Mouse (Mus musculus) fibroblast of lung, adult 2 months (primary cell): ENCODE measurements around the gene Herc3.

Source experiments
- DNase-seq: peaks from one replicate; pipeline ENCODE4 v3.0.0-alpha.2; 2011; ENCODE audit warnings: low read depth

Herc3 gene

DNA sequence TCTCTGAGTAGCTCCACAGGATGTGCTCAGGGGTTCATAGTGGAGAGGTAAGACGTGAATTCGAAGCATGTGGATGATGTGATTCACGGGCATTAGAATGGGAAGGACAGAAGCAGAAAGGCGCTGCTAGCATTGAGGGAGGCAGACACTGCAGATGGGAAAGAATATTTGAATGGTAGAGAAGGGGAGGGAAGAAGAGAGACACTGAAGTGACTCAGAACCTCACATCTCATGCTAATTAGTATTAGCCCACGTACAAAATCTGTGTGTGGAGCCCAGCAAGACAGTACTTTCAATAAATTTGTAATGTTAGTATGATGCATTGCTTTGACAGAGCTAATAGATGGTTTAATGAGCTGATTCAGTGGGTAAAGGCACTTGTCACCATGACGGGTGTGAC lies 89.5 kb downstream of the Herc3 start:
- no peak for DNase-seq

DNA sequence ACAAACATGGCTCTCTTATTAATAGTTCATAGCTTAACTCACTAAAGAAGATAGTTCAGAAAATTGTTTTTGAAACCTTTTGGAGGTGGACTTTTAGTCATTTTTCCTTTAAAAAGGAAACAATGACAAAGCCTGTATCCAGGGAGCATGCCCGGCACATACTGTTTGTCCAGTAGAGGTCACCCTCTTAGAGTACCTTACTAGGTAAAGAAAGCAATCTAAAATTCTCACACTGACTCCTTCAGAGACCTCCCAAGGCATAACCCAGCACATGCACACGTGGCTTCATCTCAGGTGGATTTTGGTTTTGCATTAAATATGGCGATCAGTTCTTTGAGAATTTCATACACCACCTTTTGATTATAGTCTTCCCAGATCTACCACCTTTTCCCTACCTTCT lies 90.4 kb downstream of the Herc3 start:
- no peak for DNase-seq

DNA sequence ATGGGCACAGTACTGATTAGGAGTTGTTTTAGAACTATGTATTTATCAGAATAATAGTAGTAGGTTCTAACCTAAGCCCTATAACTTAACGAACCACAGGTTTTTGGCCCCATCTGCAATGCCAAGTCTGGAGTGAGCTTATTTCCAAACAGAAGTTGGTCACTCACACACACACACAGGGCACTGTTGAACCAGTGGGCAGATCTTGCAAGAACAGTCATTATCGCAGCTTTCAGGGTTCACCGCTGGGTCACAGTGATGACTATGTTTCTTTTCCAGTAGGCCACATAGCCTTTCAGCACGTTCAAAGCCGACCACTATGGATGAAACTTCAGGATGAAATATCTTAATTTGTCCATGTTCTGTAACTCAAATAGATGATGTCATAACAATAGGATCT lies 91.2 kb downstream of the Herc3 start:
- no peak for DNase-seq

DNA sequence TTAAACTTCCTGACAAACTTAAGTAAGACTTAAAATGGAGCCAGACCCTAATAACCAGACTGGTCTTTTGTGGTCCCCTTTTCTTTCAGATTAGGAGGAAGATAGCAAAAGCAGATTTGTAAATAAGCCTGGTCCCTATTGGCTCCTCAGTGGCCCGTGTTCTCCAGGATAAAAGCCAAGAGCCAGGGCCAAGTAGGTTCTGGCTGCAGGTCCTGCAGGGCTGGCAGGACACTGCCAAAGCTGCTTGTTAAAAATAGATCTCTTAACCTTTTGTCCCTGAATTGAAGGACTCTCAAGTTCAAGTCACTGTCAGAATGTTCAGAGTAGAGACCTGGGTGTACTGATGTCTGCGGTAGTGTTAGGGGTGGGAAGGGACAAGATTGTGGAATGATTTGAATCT lies 96.6 kb downstream of the Herc3 start:
- DNase-seq: no peak

DNA sequence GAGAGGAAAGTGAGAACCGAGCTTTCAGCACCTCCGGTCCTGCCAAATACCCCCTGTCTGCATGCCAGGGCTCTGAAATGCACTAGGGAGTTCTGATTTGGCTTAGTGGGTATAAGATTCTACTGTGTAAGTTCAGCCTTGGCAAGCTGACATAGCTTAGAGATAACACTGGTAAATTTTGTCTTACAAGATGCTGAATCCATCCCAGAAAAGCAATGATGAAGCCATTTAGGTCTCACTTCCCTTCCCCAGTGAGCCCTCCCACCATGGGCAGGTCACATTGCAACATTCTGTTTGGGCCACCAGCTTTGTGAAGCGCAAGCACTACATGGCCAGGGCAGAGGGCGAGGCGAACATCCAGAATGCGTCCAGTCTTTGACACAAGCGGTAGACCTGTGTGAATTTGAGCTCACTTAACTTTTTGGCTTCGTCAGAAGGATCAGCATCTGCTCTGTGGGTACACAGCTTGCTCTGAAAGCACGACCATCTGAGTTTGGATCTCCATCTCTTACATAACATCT lies 98.7 kb downstream of the Herc3 start:
- DNase-seq: no peak

DNA sequence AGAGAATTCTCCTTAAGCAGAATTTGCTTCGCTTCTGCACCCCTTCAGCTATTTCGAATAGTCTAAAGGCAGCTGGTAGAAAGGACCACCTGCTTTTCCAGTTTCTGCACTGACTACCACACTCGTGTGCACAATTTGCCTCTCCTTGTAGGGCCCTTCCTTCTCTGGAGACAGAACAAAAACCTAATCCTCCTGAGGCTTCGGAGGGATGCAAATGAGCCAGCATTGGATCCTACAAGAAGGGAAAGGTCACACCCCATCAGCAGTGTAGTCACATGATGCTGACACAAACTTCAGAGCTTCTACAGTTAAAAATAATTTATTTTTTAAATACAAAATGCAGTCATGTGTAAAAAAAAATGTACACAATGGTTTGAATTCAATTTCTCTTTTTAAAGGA lies 99.9 kb downstream of the Herc3 start:
- no peak for DNase-seq

DNA sequence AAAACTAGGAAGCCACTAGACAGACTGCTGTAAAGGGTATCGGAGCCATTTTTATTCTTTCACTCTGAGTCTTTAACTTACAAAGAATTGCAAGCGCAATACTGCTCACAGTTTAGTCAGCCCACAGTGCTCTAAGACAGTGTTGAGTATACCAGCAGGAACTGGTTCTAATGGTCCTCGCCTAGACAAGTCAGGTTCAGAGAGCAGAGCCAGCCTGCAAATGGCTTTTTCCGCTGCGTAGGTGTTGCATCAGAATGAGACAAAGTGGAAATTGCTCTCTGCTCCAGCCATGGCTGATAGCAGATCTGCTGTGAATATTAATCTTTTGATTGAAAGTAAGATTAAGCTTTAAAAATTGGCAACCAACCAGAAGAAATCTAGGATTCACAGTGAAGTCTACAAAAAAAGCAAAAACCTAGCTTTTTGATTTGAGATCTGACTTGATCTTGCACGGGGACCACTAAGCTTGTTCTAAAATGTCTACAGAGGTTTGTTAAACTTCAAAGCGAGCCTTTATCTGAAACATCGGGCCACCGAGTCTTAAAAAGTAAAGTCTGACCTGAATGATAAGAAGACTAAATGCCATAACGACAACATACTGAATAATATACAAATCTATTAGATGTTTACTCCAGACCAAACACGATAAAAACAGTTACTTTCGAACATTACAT lies 101.4 kb downstream of the Herc3 start:
- no peak for DNase-seq

DNA sequence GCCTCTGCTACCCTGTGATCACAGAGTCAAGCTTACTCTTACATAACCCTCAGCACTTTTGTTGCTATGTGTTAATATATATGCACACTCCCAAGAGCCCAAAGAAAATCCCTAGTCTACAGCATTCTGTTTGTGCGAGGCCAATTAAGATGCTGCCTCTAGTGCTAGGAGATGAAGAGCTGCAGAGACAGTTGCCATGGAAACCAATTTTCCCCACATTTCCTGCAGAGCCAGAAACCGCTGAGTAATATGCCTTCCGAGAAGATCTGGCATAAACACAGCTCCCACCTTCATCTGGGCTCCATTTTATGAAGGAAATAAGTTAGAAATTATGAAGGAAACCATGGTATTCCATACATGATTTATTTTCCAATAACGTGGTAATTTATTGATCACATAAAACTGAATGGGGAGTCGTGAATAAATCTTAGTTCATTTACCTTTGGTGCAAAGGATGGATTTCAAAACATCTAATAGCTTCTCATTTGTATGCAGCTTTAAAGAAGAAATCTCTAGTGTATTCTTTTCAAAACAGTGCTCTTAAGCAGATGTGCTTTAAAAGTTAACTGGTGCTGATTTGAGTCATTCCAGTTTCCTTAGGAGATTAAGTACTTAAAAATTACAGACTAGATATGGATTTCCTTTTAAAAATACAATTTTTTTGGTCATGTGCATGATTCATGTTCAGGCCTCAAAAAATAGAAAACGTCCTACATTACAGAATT lies 102.1 kb downstream of the Herc3 start:
- DNase-seq: no peak

DNA sequence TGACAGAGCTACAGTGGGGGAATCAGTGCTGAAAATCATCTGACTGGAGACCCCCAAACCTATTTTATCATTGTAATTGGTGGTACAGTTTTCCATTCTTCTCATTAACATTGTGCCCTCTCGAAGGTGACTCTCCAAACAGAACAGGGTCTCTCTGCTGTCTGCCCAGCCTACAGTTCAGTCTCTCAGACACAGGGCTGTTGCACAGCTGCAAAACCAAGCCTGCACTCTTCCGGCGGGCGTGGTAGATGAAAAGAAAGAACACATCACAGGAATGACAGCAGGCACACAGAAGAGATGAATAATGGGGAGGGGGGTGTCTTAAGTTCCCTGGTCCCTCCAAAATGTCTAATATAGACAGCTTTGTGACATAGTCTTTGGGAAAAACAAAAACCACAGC lies 102.9 kb downstream of the Herc3 start:
- no peak for DNase-seq

DNA sequence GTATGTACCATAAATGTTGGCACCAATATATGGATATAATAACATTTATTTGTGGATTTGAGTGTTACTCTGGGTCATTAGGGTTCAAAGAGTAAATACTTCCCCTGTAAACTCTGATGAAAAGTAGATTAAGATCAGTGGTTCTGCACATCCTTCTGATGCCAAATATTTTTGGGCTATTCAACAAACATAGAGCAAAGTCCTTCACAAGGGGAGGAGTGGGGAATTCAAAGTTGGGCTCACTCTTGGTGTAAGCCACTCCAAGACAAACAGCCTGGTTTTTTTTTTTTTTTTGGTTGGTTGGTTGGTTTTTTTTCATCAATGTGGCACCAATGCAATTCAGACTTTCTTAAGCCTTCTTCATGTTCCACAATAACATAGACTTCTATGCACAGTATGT lies 106.5 kb downstream of the Herc3 start:
- DNase-seq: no peak

DNA sequence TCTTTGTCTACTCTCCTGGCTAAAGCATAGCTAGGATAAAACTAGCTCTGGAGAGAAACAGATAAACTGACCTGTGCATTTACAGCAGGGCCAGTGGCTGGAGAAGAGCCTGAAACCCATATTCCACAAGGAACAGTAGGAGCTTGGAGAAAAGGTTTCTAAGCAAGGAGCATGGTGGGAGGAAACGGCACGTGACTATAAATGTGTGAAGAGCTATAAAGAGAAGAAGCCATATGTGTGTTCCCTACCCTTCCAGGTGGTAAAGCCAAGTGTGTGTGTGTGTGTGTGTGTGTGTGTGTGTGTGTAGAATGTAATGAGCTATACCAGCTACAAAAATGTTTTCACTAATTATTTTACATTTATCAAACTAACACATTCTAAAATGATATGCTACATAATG lies 111.0 kb downstream of the Herc3 start:
- no peak for DNase-seq

DNA sequence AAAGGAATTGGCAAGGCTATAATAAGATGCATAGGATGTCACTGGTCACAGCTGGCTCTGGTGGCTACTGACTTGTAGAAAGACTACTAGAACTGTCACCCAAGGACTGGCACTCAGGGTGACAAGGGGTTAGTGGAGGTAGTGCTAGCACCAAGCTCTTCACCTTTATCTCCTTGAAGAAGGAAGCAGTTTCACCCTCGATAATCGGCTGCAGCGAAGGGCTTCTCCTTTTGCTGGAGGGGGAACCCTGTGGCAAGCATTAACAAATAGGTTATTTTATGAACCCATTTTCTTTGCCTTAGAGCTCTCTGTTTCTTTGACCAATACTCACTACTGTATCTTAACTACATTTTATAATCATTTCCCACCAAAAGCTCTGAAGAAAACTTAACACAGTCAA lies 112.7 kb downstream of the Herc3 start:
- no peak for DNase-seq

DNA sequence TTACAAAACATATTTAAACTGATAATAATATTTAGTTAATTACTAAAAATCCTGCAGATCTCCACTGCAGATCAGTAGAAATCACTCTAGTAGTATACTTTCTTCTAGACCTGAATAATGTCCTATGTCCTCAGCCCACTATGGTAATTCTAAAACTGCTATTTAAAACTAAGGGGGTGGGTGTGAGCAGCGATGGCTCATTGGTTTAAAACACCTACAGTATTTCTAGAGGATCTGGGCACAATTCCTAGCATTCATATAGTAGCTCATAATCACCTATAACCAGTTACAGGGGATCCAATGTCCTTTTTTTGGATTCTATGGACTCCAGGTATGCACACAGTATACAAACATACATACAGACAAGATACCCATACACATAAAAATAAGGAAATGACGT lies 115.0 kb downstream of the Herc3 start:
- no peak for DNase-seq

DNA sequence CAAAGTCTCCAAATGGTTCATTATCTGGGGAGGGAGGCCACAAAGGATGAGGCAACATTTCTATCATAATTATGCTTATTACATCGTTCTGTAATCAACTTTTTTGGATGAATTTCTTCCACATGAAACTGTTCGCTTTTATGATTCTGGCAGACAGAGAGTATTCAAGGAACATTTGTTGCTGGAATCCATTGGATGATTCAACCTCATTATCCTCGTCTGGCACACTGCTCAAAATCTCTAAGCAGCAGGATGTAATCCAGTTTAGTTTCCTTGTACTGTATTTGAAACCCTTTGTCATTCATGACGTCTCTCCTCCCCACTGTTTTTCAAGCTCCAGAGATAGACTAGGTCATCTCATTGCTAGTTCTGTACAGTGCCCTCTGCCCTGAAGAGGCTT lies 115.6 kb downstream of the Herc3 start:
- no peak for DNase-seq

DNA sequence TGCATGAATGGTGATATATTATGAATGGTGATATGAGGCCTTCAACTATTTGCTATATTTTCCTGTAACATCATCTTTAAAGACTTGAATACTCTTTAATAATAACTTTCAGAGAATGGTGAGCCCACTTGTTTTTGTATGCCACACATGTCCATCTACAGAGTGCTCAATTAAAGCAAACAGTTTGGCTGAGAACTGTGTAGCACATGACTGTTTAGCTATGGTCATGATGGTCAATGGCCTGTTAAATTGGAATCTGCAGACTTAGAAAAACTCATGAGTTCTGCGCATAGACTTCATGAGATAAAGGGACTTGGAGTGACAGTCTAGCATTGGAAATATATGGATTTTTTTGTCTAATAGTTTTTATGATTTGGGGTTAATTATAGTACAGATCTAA lies 119.1 kb downstream of the Herc3 start:
- DNase-seq: no peak

DNA sequence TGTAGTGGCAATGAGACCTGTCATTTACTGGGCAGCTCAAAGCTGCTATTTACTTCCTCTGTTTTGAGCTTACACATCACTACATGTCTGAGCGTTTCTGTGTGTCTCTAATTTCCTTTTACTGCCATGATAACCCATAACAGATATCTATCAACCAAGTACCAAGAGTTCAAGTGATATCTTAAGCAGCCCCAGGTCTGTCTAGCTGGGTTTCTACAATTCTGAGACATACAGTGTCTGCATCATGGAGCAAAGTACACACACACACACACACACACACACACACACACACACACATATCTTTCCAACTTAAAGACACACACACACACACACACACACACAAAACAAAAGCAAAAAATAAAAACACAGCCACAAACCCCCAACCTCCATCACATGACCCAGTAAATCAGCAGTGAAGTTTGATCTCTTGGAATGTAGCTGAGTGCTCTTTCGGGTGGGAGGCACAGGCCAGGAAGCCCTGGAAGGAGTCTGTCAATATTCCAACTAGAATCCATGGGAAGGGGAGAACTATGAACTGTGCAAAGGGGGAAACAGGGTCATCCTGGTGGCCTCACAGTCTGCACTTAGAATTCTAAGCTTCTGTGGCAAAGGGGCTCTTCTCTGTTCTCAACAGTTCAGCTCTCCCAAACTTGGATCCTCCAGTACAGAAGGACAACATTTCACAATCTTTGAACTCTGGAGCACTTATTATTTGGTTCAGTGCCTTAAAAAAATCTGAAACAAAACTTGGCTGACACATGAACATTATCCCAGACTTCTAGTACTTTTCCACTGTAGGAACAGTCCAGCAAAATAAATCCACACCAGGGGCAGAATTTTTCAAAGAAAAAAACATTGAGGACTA lies 120.1 kb downstream of the Herc3 start:
- peak; percentile 43 for DNase-seq

DNA sequence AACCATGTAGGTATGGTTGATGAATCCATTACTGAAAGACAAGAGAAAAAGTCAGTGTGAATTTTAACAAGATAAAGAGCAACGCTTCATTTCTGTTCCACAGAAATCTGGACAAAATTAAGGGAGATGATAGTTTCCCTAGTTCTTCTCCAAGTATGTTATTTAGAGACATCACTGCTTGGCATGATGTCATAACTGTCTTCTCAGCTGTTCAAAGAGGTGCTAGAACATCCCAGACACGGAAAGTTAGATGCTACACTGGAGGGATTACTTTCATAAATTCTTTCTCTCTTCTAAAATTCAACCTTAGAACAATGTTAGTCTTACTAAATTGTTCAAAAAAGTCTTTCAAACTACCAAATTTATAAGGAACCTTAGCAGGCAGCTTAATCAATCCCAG lies 129.3 kb downstream of the Herc3 start:
- no peak for DNase-seq

DNA sequence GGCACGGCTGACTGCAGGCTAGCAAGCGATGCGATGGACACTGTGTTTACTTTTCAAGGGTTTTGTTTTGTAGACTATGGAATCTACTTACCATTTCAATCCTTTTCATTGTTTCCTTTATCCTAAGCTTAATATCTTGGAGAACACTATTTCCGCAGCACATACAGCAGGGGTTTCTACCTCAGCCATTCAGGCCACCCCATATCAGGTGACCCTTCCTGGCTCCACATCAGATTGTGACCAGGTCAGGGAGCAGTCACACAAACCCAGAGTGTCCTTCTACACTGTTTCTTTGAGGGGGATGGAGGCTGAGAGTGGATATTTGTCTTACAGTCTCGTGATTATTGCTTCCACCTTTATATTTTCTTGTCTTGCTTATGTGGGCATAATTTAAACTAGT lies 131.4 kb downstream of the Herc3 start:
- no peak for DNase-seq

DNA sequence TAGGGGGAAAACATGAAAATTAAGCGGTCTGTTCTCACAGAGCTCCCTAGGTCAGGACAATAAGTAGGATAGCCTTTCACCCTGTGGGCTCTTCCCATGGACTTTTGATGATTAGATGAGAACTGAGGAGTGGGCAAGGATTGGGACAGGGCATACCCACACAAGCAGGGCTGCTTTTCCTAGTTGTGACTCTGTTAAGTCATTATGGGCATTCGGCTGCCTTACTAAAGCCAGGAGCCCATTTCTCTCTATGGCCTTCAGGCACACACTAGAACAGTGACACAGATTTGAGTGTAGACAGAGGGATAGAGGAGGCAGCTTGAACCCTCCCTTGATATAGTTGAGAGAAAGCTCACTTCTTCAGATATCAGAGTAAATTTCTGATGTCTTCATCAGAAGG lies 132.8 kb downstream of the Herc3 start:
- DNase-seq: no peak

DNA sequence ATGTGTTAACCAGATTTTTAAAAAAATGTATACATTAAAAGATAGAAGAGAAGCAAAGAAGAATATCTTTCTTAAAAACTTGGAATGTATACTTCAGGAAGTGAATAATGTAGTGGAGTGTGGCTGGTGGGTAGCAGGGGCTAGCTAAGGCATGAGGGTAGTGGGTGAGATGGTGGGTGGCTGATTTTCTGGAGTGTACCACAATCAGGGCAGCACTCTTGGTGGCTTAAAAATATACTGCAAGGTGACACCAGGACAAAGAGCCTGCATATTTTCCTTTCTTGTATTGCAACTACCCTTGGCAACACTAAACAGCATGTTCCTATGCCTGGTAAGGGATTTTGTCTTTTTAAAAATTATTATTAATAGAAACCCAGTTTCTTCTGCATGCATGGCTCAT lies 133.3 kb downstream of the Herc3 start:
- no peak for DNase-seq

DNA sequence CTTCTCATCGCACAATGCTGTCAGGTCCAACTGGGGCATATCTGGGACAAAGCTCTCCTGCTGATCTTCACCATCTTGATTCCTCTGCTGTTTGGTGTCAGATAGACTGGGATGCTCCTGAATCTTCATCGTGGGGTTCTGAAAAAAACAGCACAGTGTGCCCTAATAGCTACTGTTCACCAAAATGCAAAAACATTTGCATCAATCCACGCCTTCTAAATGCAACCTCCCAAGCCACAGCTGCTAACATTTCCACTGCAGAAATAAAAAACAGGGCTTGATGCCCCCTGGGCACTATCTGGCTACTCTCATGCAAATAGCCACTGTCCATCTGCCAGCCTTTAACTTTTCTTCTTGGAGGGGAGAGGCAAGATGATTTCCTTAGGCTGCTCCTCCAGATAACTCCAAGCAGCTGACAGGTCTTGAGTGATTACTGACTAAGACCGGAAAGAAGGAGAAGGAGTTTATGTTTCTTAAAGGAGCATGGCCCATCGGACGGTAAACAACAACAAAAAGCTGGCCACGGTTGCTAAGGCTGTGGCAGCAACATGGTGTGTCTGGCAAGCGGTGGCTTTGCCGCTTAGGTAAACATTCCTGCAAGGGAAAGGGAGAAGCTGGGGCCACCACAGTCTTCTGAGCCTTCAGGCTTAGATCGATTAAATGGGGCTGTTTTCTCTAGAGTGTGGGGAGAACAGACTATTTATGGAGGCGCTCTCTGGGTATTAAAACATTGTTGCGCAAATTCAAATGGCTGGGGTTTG lies 134.0 kb downstream of the Herc3 start:
- DNase-seq: no peak

DNA sequence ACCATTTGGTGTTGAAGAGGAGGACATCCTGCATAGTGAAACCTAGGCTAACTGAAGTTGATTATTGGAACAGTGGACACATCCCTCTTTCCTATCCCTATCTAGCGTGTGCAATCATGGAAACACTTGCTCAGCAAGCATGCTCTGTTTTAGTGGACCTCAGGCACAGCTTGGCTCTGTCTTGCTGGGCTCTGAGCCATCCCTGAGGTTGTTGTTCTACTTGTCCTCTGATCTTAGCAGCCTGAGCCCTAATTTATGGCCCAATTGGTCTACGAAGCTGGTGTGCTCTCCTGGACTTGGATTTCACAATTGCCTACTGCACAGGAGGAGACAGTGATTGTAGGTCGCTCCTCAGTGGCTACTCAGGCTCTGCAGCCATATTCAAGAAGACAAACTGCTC lies 137.0 kb downstream of the Herc3 start:
- no peak for DNase-seq
